Mouse (Mus musculus): ENCODE results near the gene Igsf3. TPM values are rescaled to one million over a fixed set of nuclear protein-coding genes. Genes with fewer than 3 reads are reported as not detected.

Igsf3 gene
- total and polyA plus RNA-seq, 3 experiments: 3.9 to 11.8 (median 11.4) TPM

GRCm38 (mm10) chr3:101450811-101451428 is 74.0 kb downstream of the Igsf3 start:
- H3K79me2 ChIP-seq (replicated peaks; ENCODE audit: control insufficient read depth, insufficient read depth, low read length): no peaks in the 10 kb centered on the region
- H3K27me3 ChIP-seq (ENCODE audit: control insufficient read depth, insufficient read depth, low read length): no peaks in the 10 kb centered on the region
- WGBS: 92% methylated on average over 31 of the region's 31 CpGs
- no peak for DNase-seq
- H3K27ac ChIP-seq: no peak overlapping the region
- no peaks in the 10 kb centered on the region for H3K36me3 ChIP-seq (ENCODE audit: control insufficient read depth, insufficient read depth, low read length)
- no peak overlapping the region for H3K4me3 ChIP-seq
- intact Hi-C loops (cut with DNase I): no loop called here
- H3K9ac ChIP-seq (ENCODE audit: low read depth, low read length): no peak overlapping the region
- no peak for TF ChIP-seq CTCF (IDR thresholded peaks at IDR 0.05)
- no peak for TF ChIP-seq POLR2A (IDR thresholded peaks at IDR 0.05; ENCODE audit: insufficient read depth, low read depth, low read length)
- TF ChIP-seq EP300 (IDR thresholded peaks at IDR 0.05; ENCODE audit: insufficient read depth, low read depth, low read length): no peak
- no peaks in the 10 kb centered on the region for H3K4me1 ChIP-seq (ENCODE audit: control insufficient read depth, insufficient read depth, low read length)

- intact Hi-C loops (cut with DNase I): loop anchor here (5.0 kb wide), 1 partner anchor 488 kb away; no protein-coding TSS in a partner anchor
These were observed 83.7 kb downstream of the Igsf3 start for GRCm38 (mm10) chr3:101460618-101461017.

GRCm38 (mm10) chr3:101461046-101461445 is 84.2 kb downstream of the Igsf3 start:
- H3K36me3 ChIP-seq (ENCODE audit: control insufficient read depth, insufficient read depth, low read length): no peaks in the 10 kb centered on the region
- no peak for DNase-seq
- no peaks in the 10 kb centered on the region for H3K79me2 ChIP-seq (replicated peaks; ENCODE audit: control insufficient read depth, insufficient read depth, low read length)
- intact Hi-C loops (cut with DNase I): loop anchor here (5.0 kb wide), 1 partner anchor 489 kb away; no protein-coding TSS in a partner anchor
- no peaks in the 10 kb centered on the region; the same call in 1 of the 2 replicates for H3K4me1 ChIP-seq (ENCODE audit: control insufficient read depth, insufficient read depth, low read length)
- H3K4me3 ChIP-seq: no peak overlapping the region
- H3K9ac ChIP-seq (ENCODE audit: low read depth, low read length): no peak overlapping the region
- no peak overlapping the region for H3K27ac ChIP-seq
- H3K27me3 ChIP-seq (ENCODE audit: control insufficient read depth, insufficient read depth, low read length): no peaks in the 10 kb centered on the region
- TF ChIP-seq POLR2A (IDR thresholded peaks at IDR 0.05; ENCODE audit: insufficient read depth, low read depth, low read length) (no peak), EP300 (IDR thresholded peaks at IDR 0.05; ENCODE audit: insufficient read depth, low read depth, low read length) (no peak), CTCF (IDR thresholded peaks at IDR 0.05) (no peak)
- 89% methylated on average over 7 of the region's 7 CpGs for WGBS

More at GRCm38 (mm10) chr3:101460618-101461017, 83.7 kb downstream of the Igsf3 start:
- 77% methylated on average over 7 of the region's 7 CpGs for WGBS
- TF ChIP-seq CTCF (IDR thresholded peaks at IDR 0.05): no peak
- TF ChIP-seq POLR2A (IDR thresholded peaks at IDR 0.05; ENCODE audit: insufficient read depth, low read depth, low read length): no peak
- no peak for TF ChIP-seq EP300 (IDR thresholded peaks at IDR 0.05; ENCODE audit: insufficient read depth, low read depth, low read length)
- Histone ChIP-seq H3K36me3 (ENCODE audit: control insufficient read depth, insufficient read depth, low read length) (no peaks in the 10 kb centered on the region), H3K9ac (ENCODE audit: low read depth, low read length) (no peak overlapping the region), H3K27ac (no peak overlapping the region), H3K4me1 (ENCODE audit: control insufficient read depth, insufficient read depth, low read length) (no peaks in the 10 kb centered on the region; the same call in 1 of the 2 replicates), H3K27me3 (ENCODE audit: control insufficient read depth, insufficient read depth, low read length) (no peaks in the 10 kb centered on the region), H3K79me2 (replicated peaks; ENCODE audit: control insufficient read depth, insufficient read depth, low read length) (no peaks in the 10 kb centered on the region), H3K4me3 (no peak overlapping the region)
- no peak for DNase-seq

GRCm38 (mm10) chr3:101461816-101462215 is 84.9 kb downstream of the Igsf3 start:
- no peaks in the 10 kb centered on the region for H3K79me2 ChIP-seq (replicated peaks; ENCODE audit: control insufficient read depth, insufficient read depth, low read length)
- H3K27me3 ChIP-seq (ENCODE audit: control insufficient read depth, insufficient read depth, low read length): no peaks in the 10 kb centered on the region
- intact Hi-C loops (cut with DNase I): loop anchor here (1.0 to 5.0 kb wide), 3 partner anchors 86 to 490 kb away; no protein-coding TSS in a partner anchor
- no peak overlapping the region for H3K27ac ChIP-seq
- no peak for DNase-seq
- WGBS: 64% methylated on average over 8 of the region's 8 CpGs
- H3K36me3 ChIP-seq (ENCODE audit: control insufficient read depth, insufficient read depth, low read length): no peaks in the 10 kb centered on the region
- no peaks in the 10 kb centered on the region; the same call in 1 of the 2 replicates for H3K4me1 ChIP-seq (ENCODE audit: control insufficient read depth, insufficient read depth, low read length)
- H3K9ac ChIP-seq (ENCODE audit: low read depth, low read length): no peak overlapping the region
- TF ChIP-seq POLR2A (IDR thresholded peaks at IDR 0.05; ENCODE audit: insufficient read depth, low read depth, low read length) (no peak), EP300 (IDR thresholded peaks at IDR 0.05; ENCODE audit: insufficient read depth, low read depth, low read length) (no peak), CTCF (IDR thresholded peaks at IDR 0.05) (no peak)
- H3K4me3 ChIP-seq: no peak overlapping the region

- Histone ChIP-seq H3K36me3 (ENCODE audit: control insufficient read depth, insufficient read depth, low read length) (no peaks in the 10 kb centered on the region), H3K27me3 (ENCODE audit: control insufficient read depth, insufficient read depth, low read length) (no peaks in the 10 kb centered on the region)
These were observed 85.4 kb downstream of the Igsf3 start for GRCm38 (mm10) chr3:101462294-101462693.

GRCm38 (mm10) chr3:101463491-101463890 is 86.6 kb downstream of the Igsf3 start:
- no peaks in the 10 kb centered on the region for H3K36me3 ChIP-seq (ENCODE audit: control insufficient read depth, insufficient read depth, low read length)
- intact Hi-C loops (cut with DNase I): loop anchor here (2.0 to 5.0 kb wide), 2 partner anchors 159 to 491 kb away; no protein-coding TSS in a partner anchor
- no peak for DNase-seq
- no peak overlapping the region for H3K4me3 ChIP-seq
- H3K27me3 ChIP-seq (ENCODE audit: control insufficient read depth, insufficient read depth, low read length): no peaks in the 10 kb centered on the region
- H3K27ac ChIP-seq: no peak overlapping the region
- H3K9ac ChIP-seq (ENCODE audit: low read depth, low read length): no peak overlapping the region
- H3K4me1 ChIP-seq (ENCODE audit: control insufficient read depth, insufficient read depth, low read length): no peaks in the 10 kb centered on the region; the same call in 1 of the 2 replicates
- WGBS: 80% methylated on average over 3 of the region's 3 CpGs
- H3K79me2 ChIP-seq (replicated peaks; ENCODE audit: control insufficient read depth, insufficient read depth, low read length): no peaks in the 10 kb centered on the region
- TF ChIP-seq CTCF (IDR thresholded peaks at IDR 0.05): no peak
- no peak for TF ChIP-seq POLR2A (IDR thresholded peaks at IDR 0.05; ENCODE audit: insufficient read depth, low read depth, low read length)
- no peak for TF ChIP-seq EP300 (IDR thresholded peaks at IDR 0.05; ENCODE audit: insufficient read depth, low read depth, low read length)

More at GRCm38 (mm10) chr3:101462294-101462693, 85.4 kb downstream of the Igsf3 start:
- no peak overlapping the region for H3K4me3 ChIP-seq
- WGBS: 31% methylated on average over 5 of the region's 5 CpGs
- H3K79me2 ChIP-seq (replicated peaks; ENCODE audit: control insufficient read depth, insufficient read depth, low read length): no peaks in the 10 kb centered on the region
- TF ChIP-seq CTCF (IDR thresholded peaks at IDR 0.05) (peak; percentile 94), EP300 (IDR thresholded peaks at IDR 0.05; ENCODE audit: insufficient read depth, low read depth, low read length) (peak; percentile 62; the same call in 1 of the 2 replicates), POLR2A (IDR thresholded peaks at IDR 0.05; ENCODE audit: insufficient read depth, low read depth, low read length) (no peak)
- no peaks in the 10 kb centered on the region; the same call in 1 of the 2 replicates for H3K4me1 ChIP-seq (ENCODE audit: control insufficient read depth, insufficient read depth, low read length)
- no peak overlapping the region for H3K9ac ChIP-seq (ENCODE audit: low read depth, low read length)
- intact Hi-C loops (cut with DNase I): loop anchor here (1.0 to 5.0 kb wide), 3 partner anchors 86 to 490 kb away; no protein-coding TSS in a partner anchor
- H3K27ac ChIP-seq: no peak overlapping the region
- peak; percentile 64 to 71 for DNase-seq

Data from heart, adult 2 months (tissue).